Mouse (Mus musculus) small intestine, adult 2 months (tissue): ENCODE results near the gene Pappa. TPM values are rescaled to one million over a fixed set of nuclear protein-coding genes. Genes with fewer than 3 reads are reported as not detected.

Source experiments
- H3K27ac ChIP-seq: fragments of 200-500 bp; 2 replicates; pipeline ENCODE4 v1.5.1; 2012; ENCODE audit warnings: low read depth, low read length, control low read depth, inconsistent platforms; ENCODE audit not compliant: insufficient read depth
- H3K27me3 ChIP-seq: fragments of 200-500 bp; 2 replicates; pipeline ENCODE4 v1.6.1; 2012; ENCODE audit warnings: mild to moderate bottlenecking, moderate library complexity, low read length, inconsistent platforms; ENCODE audit not compliant: control insufficient read depth, insufficient read depth
- H3K36me3 ChIP-seq: fragments of 200-500 bp; 2 replicates; pipeline ENCODE4 v1.6.1; 2012; ENCODE audit warnings: mild to moderate bottlenecking, low read length, control low read depth, inconsistent platforms; ENCODE audit not compliant: control insufficient read depth, insufficient read depth
- H3K4me1 ChIP-seq: fragments of 200-500 bp; 2 replicates; pipeline ENCODE4 v1.6.1; 2012; ENCODE audit warnings: low read length, inconsistent platforms, mixed read lengths; ENCODE audit not compliant: control insufficient read depth, insufficient read depth, insufficient read length
- H3K4me3 ChIP-seq: fragments of 200-500 bp; 2 replicates; pipeline ENCODE4 v1.5.1; 2012; ENCODE audit warnings: low read depth, mild to moderate bottlenecking, control low read depth, inconsistent platforms, low read length, moderate library complexity
- CTCF ChIP-seq: fragments of 200-500 bp; IDR thresholded peaks from 2 replicates; pipeline ENCODE4 v1.5.1; 2012; ENCODE audit warnings: low read depth, mild to moderate bottlenecking, control low read depth, inconsistent platforms, low read length, moderate library complexity, mixed read lengths; ENCODE audit not compliant: insufficient replicate concordance, insufficient read length; ENCODE audit errors: extremely low read depth
- POLR2A ChIP-seq: fragments of 200-500 bp; IDR thresholded peaks from 2 replicates; pipeline ENCODE4 v1.6.1; 2012; ENCODE audit warnings: low read depth, mild to moderate bottlenecking, control low read depth, inconsistent platforms, low read length, moderate library complexity
- WGBS: fragments of 180-500 bp; shearing (Covaris S2); methylation state at CpG from one replicate; pipeline ENCODE4 v1.1.7; 2018; 5-methylcytosine and 5-hydroxymethylcytosine counted together
- polyA plus RNA-seq: library from polyadenylated mRNA; depleted of rRNA; stranded (reverse); fragments of >200 nt; gene quantifications from 2 replicates; pipeline ENCODE4 v1.2.3, GENCODE M21; 2012

The Pappa gene
- polyA plus RNA-seq, 1 experiment, result 0.53 TPM

GRCm38 (mm10) chr4:65299365-65299764, 175.4 kb downstream of the Pappa start:
- Histone ChIP-seq H3K27me3 (no peaks in the 10 kb centered on the region), H3K27ac (no peak overlapping the region), H3K4me3 (no peak overlapping the region), H3K36me3 (no peaks in the 10 kb centered on the region), H3K4me1 (no peaks in the 10 kb centered on the region)
- 63% methylated on average over 1 of the region's 1 CpGs for WGBS
- TF ChIP-seq CTCF (no peak), POLR2A (no peak)

- no peaks in the 10 kb centered on the region for H3K36me3 ChIP-seq
- H3K4me3 ChIP-seq, result no peak overlapping the region
- 78% methylated on average over 3 of the region's 3 CpGs for WGBS
- H3K27me3 ChIP-seq, result no peaks in the 10 kb centered on the region
- no peaks in the 10 kb centered on the region for H3K4me1 ChIP-seq
- H3K27ac ChIP-seq, result no peak overlapping the region
- TF ChIP-seq POLR2A (no peak), CTCF (no peak)
Measured at GRCm38 (mm10) chr4:65300431-65300830, 176.5 kb downstream of the Pappa start.

- Histone ChIP-seq H3K36me3 (no peaks in the 10 kb centered on the region), H3K27ac (no peak overlapping the region), H3K27me3 (no peaks in the 10 kb centered on the region), H3K4me1 (no peaks in the 10 kb centered on the region), H3K4me3 (no peak overlapping the region)
- TF ChIP-seq CTCF, result no peak
- TF ChIP-seq POLR2A, result no peak
- 80% methylated on average over 3 of the region's 3 CpGs for WGBS
Measured at GRCm38 (mm10) chr4:65302666-65303065, 178.7 kb downstream of the Pappa start.

- Histone ChIP-seq H3K27ac (no peak overlapping the region), H3K4me1 (no peaks in the 10 kb centered on the region), H3K36me3 (no peaks in the 10 kb centered on the region), H3K27me3 (no peaks in the 10 kb centered on the region), H3K4me3 (no peak overlapping the region)
- TF ChIP-seq CTCF, result no peak
- no peak for TF ChIP-seq POLR2A
- 58% methylated on average over 10 of the region's 10 CpGs for WGBS
Measured at GRCm38 (mm10) chr4:65317877-65318525, 194.0 kb downstream of the Pappa start.

- Histone ChIP-seq H3K4me1 (no peaks in the 10 kb centered on the region), H3K36me3 (no peaks in the 10 kb centered on the region), H3K4me3 (no peak overlapping the region), H3K27ac (no peak overlapping the region), H3K27me3 (no peaks in the 10 kb centered on the region)
- WGBS, result 86% methylated on average over 4 of the region's 4 CpGs
- TF ChIP-seq POLR2A (no peak), CTCF (no peak)
Measured at GRCm38 (mm10) chr4:65321340-65321739, 197.4 kb downstream of the Pappa start.

- no peaks in the 10 kb centered on the region for H3K4me1 ChIP-seq
- no peak overlapping the region for H3K4me3 ChIP-seq
- H3K27me3 ChIP-seq, result no peaks in the 10 kb centered on the region
- no peak for TF ChIP-seq CTCF
- no peak for TF ChIP-seq POLR2A
- no peaks in the 10 kb centered on the region for H3K36me3 ChIP-seq
- WGBS, result 80% methylated on average over 1 of the region's 1 CpGs
- H3K27ac ChIP-seq, result no peak overlapping the region
Measured at GRCm38 (mm10) chr4:65321959-65322358, 198.0 kb downstream of the Pappa start.

- TF ChIP-seq POLR2A (no peak), CTCF (no peak)
- WGBS, result 92% methylated on average over 2 of the region's 2 CpGs
- no peak overlapping the region for H3K27ac ChIP-seq
- H3K27me3 ChIP-seq, result no peaks in the 10 kb centered on the region
- no peak overlapping the region for H3K4me3 ChIP-seq
- H3K4me1 ChIP-seq, result no peaks in the 10 kb centered on the region
- no peaks in the 10 kb centered on the region for H3K36me3 ChIP-seq
Measured at GRCm38 (mm10) chr4:65325816-65326215, 201.8 kb downstream of the Pappa start.
